Mouse (Mus musculus): ENCODE results near the gene Rpl36. TPM values are rescaled to one million over a fixed set of nuclear protein-coding genes. Genes with fewer than 3 reads are reported as not detected.
"Not testable (repeated sequence)": the region's sequence is repeated elsewhere in the genome, so short reads cannot be mapped to it uniquely, and the experiment has no call there.

Gene Rpl36
- polyA plus RNA-seq, 2 experiments: 1,322 to 1,886 TPM

DNA sequence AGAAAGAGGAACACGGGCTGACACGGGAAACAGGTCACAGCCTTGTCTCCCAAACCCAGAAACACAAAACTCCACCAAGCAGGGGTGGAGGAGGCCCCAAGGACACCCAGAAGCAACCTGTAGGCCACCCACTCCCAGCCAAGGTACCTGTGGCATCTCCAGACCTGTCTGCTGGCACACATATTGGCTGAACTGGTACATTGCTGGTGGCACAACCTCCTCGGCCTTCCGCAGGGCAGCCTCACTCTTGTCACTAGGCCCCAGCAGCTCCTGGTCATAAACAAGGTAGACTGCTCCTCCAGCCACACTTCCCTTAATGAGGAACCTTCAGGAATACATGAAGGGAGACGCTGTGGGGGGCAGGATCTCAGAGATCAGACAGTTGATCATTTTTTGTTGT lies 4.5 kb upstream of the Rpl36 start:
- H3K4me1 ChIP-seq (replicated peaks; ENCODE audit: control insufficient read depth in 2 of 2, insufficient read depth in 2 of 2, low read length in 1 of 2): peaks cover 21 to 25% of the 10 kb centered on the region in 2 experiments
- no peak for ATAC-seq (ENCODE audit: insufficient read depth)

GRCm38 (mm10) chr17:56609452-56610171 lies 3.6 kb upstream of the Rpl36 start, which contains the start of gene 2410015M20Rik:
Gene 2410015M20Rik (minus strand): TSS chr17:56609771.
- DNase-seq (ENCODE audit: low read depth in 3 of 3, low spot score in 3 of 3) (peak; percentile 92 to 96 (median 95)), ATAC-seq (ENCODE audit: insufficient read depth) (peak; percentile 80)
- Histone ChIP-seq H3K27ac (peak within 1 kb of the TSS; percentile 62), H3K4me1 (replicated peaks; ENCODE audit: control insufficient read depth in 2 of 2, insufficient read depth in 2 of 2, low read length in 1 of 2) (peaks cover 23 to 28% of the 10 kb centered on the region in 2 experiments), H3K4me2 (ENCODE audit: low read depth) (peak within 1 kb of the TSS; percentile 87), H3K36me3 (replicated peaks; ENCODE audit: control insufficient read depth, insufficient read depth, low read depth) (peaks cover 32% of the 10 kb centered on the region), H3K27me3 (ENCODE audit: control insufficient read depth, insufficient read depth, low read length) (no peaks in the 10 kb centered on the region), H3K4me3 (ENCODE audit: insufficient read depth in 1 of 2, low read depth in 2 of 2, low read length in 2 of 2) (peak within 1 kb of the TSS; percentile 79), H3K9ac (replicated peaks) (peak within 1 kb of the TSS; percentile 81), H3K9me3 (ENCODE audit: control insufficient read depth, low read length) (no peaks in the 10 kb centered on the region)
- peak; percentile 85 for TF ChIP-seq CTCF (IDR thresholded peaks at IDR 0.05; ENCODE audit: low read depth)
- no peak for TF ChIP-seq EP300 (IDR thresholded peaks at IDR 0.05; ENCODE audit: low read depth)
- WGBS (ENCODE audit: insufficient replicate concordance): under 1% methylated on average over 44 of the region's 44 CpGs

More for the DNA sequence above, 4.5 kb upstream of the Rpl36 start:
- WGBS (ENCODE audit: insufficient replicate concordance): 27% methylated on average over 5 of the region's 5 CpGs
- peak overlapping the region; percentile 87 for H3K4me2 ChIP-seq (ENCODE audit: low read depth)
- peak overlapping the region; percentile 14 for H3K27ac ChIP-seq
- no peak for DNase-seq (ENCODE audit: low read depth in 3 of 3, low spot score in 3 of 3)
- H3K36me3 ChIP-seq (replicated peaks; ENCODE audit: control insufficient read depth, insufficient read depth, low read depth): peaks cover 37% of the 10 kb centered on the region
- TF ChIP-seq CTCF (IDR thresholded peaks at IDR 0.05; ENCODE audit: low read depth) (no peak), EP300 (IDR thresholded peaks at IDR 0.05; ENCODE audit: low read depth) (no peak)
- no peaks in the 10 kb centered on the region for H3K27me3 ChIP-seq (ENCODE audit: control insufficient read depth, insufficient read depth, low read length)
- H3K4me3 ChIP-seq (ENCODE audit: insufficient read depth in 1 of 2, low read depth in 2 of 2, low read length in 2 of 2): peak overlapping the region; percentile 79
- H3K9ac ChIP-seq (replicated peaks): peak overlapping the region; percentile 81
- H3K9me3 ChIP-seq (ENCODE audit: control insufficient read depth, low read length): no peaks in the 10 kb centered on the region

- peaks cover 23 to 32% of the 10 kb centered on the region in 2 experiments for H3K4me1 ChIP-seq (replicated peaks; ENCODE audit: control insufficient read depth in 2 of 2, insufficient read depth in 2 of 2, low read length in 1 of 2)
- H3K27ac ChIP-seq: no peak overlapping the region; the same call in 1 of the 2 replicates
- no peak overlapping the region for H3K4me3 ChIP-seq (ENCODE audit: insufficient read depth in 1 of 2, low read depth in 2 of 2, low read length in 2 of 2)
These were observed 1.9 kb upstream of the Rpl36 start for GRCm38 (mm10) chr17:56611323-56611722.

GRCm38 (mm10) chr17:56611861-56612564 lies 1.2 kb upstream of the Rpl36 start:
- Histone ChIP-seq H3K9ac (replicated peaks) (peak overlapping the region; percentile 7), H3K4me2 (ENCODE audit: low read depth) (peak overlapping the region; percentile 56), H3K9me3 (ENCODE audit: control insufficient read depth, low read length) (no peaks in the 10 kb centered on the region), H3K4me3 (ENCODE audit: insufficient read depth in 1 of 2, low read depth in 2 of 2, low read length in 2 of 2) (peak overlapping the region; percentile 27 to 44; a peak in 2 of 4 replicates), H3K36me3 (replicated peaks; ENCODE audit: control insufficient read depth, insufficient read depth, low read depth) (peaks cover 28% of the 10 kb centered on the region), H3K4me1 (replicated peaks; ENCODE audit: control insufficient read depth in 2 of 2, insufficient read depth in 2 of 2, low read length in 1 of 2) (peaks cover 23 to 32% of the 10 kb centered on the region in 2 experiments), H3K27ac (peak overlapping the region; percentile 65), H3K27me3 (ENCODE audit: control insufficient read depth, insufficient read depth, low read length) (no peaks in the 10 kb centered on the region)
- WGBS (ENCODE audit: insufficient replicate concordance): 9% methylated on average over 14 of the region's 14 CpGs
- peak; percentile 68 to 74 (median 74) for DNase-seq (ENCODE audit: low read depth in 3 of 3, low spot score in 3 of 3)
- peak; percentile 41; the same call in 1 of the 2 replicates for ATAC-seq (ENCODE audit: insufficient read depth)
- no peak for TF ChIP-seq EP300 (IDR thresholded peaks at IDR 0.05; ENCODE audit: low read depth)
- no peak for TF ChIP-seq CTCF (IDR thresholded peaks at IDR 0.05; ENCODE audit: low read depth)

More at GRCm38 (mm10) chr17:56611323-56611722, 1.9 kb upstream of the Rpl36 start:
- WGBS (ENCODE audit: insufficient replicate concordance): 66% methylated on average over 2 of the region's 2 CpGs
- H3K9me3 ChIP-seq (ENCODE audit: control insufficient read depth, low read length): no peaks in the 10 kb centered on the region
- no peak for DNase-seq (ENCODE audit: low read depth in 3 of 3, low spot score in 3 of 3)
- ATAC-seq (ENCODE audit: insufficient read depth): no peak
- no peak overlapping the region for H3K9ac ChIP-seq (replicated peaks)
- H3K36me3 ChIP-seq (replicated peaks; ENCODE audit: control insufficient read depth, insufficient read depth, low read depth): peaks cover 32% of the 10 kb centered on the region
- no peaks in the 10 kb centered on the region for H3K27me3 ChIP-seq (ENCODE audit: control insufficient read depth, insufficient read depth, low read length)
- H3K4me2 ChIP-seq (ENCODE audit: low read depth): no peak overlapping the region; the same call in 1 of the 2 replicates
- TF ChIP-seq CTCF (IDR thresholded peaks at IDR 0.05; ENCODE audit: low read depth) (no peak), EP300 (IDR thresholded peaks at IDR 0.05; ENCODE audit: low read depth) (no peak)

DNA sequence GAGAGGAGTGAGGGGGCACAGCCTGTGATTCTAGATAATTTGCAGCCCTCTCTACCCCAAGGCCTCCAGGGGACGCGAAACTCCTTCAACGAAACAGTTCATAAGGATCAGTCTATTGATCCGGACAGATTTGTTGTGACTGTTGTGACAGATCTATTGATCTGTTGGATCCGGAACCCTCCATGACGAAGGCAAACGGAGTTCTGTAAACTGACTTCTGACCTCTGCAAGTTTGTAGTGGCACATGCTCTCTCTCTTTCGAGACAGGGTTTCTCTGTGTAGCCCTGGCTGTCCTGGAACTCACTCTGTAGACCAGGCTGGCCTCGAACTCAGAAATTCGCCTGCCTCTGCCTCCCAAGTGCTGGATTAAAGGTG lies 664 bp upstream of the Rpl36 start:
- Histone ChIP-seq H3K4me1 (replicated peaks; ENCODE audit: control insufficient read depth in 2 of 2, insufficient read depth in 2 of 2, low read length in 1 of 2) (peaks cover 23 to 32% of the 10 kb centered on the region in 2 experiments), H3K27ac (peak overlapping the region; percentile 65)
- DNase-seq (ENCODE audit: low read depth in 3 of 3, low spot score in 3 of 3): not testable (repeated sequence)

DNA sequence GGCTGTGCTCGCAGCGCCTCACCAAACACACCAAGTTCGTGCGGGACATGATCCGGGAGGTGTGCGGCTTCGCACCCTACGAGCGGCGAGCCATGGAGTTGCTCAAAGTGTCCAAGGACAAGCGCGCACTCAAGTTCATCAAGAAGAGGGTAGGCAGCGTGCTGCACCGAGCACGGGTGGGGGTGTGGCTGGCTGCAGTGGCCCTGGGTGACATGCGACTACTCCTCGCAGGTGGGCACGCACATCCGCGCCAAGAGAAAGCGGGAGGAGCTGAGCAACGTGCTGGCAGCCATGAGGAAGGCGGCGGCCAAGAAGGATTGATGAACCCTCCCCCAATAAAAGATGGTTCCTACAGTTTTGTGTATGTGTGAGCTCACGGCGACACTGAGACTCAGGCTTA lies 677 bp downstream of the Rpl36 start:
- DNase-seq (ENCODE audit: low read depth in 3 of 3, low spot score in 3 of 3); H3K9me3 ChIP-seq (ENCODE audit: control insufficient read depth, low read length); ATAC-seq (ENCODE audit: insufficient read depth); H3K27me3 ChIP-seq (ENCODE audit: control insufficient read depth, insufficient read depth, low read length): not testable (repeated sequence)
- peak overlapping the region; percentile 91 for H3K9ac ChIP-seq (replicated peaks)
- under 1% methylated on average over 26 of the region's 26 CpGs for WGBS (ENCODE audit: insufficient replicate concordance)
- peaks cover 21 to 30% of the 10 kb centered on the region in 2 experiments for H3K4me1 ChIP-seq (replicated peaks; ENCODE audit: control insufficient read depth in 2 of 2, insufficient read depth in 2 of 2, low read length in 1 of 2)
- peaks cover 37% of the 10 kb centered on the region for H3K36me3 ChIP-seq (replicated peaks; ENCODE audit: control insufficient read depth, insufficient read depth, low read depth)
- H3K4me2 ChIP-seq (ENCODE audit: low read depth): peak overlapping the region; percentile 95
- peak overlapping the region; percentile 78 to 79 for H3K4me3 ChIP-seq (ENCODE audit: insufficient read depth in 1 of 2, low read depth in 2 of 2, low read length in 2 of 2)
- H3K27ac ChIP-seq: peak overlapping the region; percentile 67

More for the DNA sequence above, 664 bp upstream of the Rpl36 start:
- peak overlapping the region; percentile 7; the same call in 1 of the 2 replicates for H3K9ac ChIP-seq (replicated peaks)
- peaks cover 25% of the 10 kb centered on the region for H3K36me3 ChIP-seq (replicated peaks; ENCODE audit: control insufficient read depth, insufficient read depth, low read depth)
- H3K4me2 ChIP-seq (ENCODE audit: low read depth): peak overlapping the region; percentile 56
- ATAC-seq (ENCODE audit: insufficient read depth); H3K4me3 ChIP-seq (ENCODE audit: insufficient read depth in 1 of 2, low read depth in 2 of 2, low read length in 2 of 2); H3K27me3 ChIP-seq (ENCODE audit: control insufficient read depth, insufficient read depth, low read length); H3K9me3 ChIP-seq (ENCODE audit: control insufficient read depth, low read length): not testable (repeated sequence)
- 61% methylated on average over 10 of the region's 10 CpGs for WGBS (ENCODE audit: insufficient replicate concordance)

Measured in liver, embryonic 14.5 days (tissue).